In genomic region chr15:43940424-43940823, GRCm38 (mm10) we compare ENCODE assay signal across 15 mouse cellular contexts.
DNase-seq lines count a peak whose midpoint lies in the region; ATAC-seq and TF ChIP-seq lines count a peak whose summit lies in the region.
"Had no signal": no experiment of that assay in that cellular context is flagged by ENCODE, and none has a peak within 500 bp of the region (broad histone marks: within the 10 kb centered on the region; RNA-seq: fewer than 3 reads in every experiment).

No protein-coding gene starts in this region.

- 52% methylated on average over 2 of the region's 2 CpGs for WGBS in hindbrain, embryonic 12.5 days
- 68% methylated on average over 2 of the region's 2 CpGs for WGBS in hindbrain, embryonic 11.5 days
- 35% methylated on average over 2 of the region's 2 CpGs for WGBS in hindbrain, embryonic 14.5 days
- 22% methylated on average over 2 of the region's 2 CpGs for WGBS in olfactory bulb, adult 2 months

- no peak for DNase-seq in hindbrain, embryonic 11.5 days (ENCODE audit: low spot score)
- DNase-seq in right cerebral cortex, postnatal 10 days (ENCODE audit: low spot score in 2 of 2): peak; percentile 31 to 38
- no peak for DNase-seq in right cerebral cortex, postnatal 14 days
- no peak for DNase-seq in hindbrain, embryonic 14.5 days (ENCODE audit: low spot score)
- no peak for DNase-seq in natural killer cell, adult 2 months (ENCODE audit: low spot score in 2 of 2)
- DNase-seq in adrenal gland, postnatal 36 days: no peak
- DNase-seq: embryo, embryonic 11 days; gastrocnemius, postnatal 25 days; right cerebral cortex, adult 18-20 months; thymus, adult 18-20 months had no signal

- TF ChIP-seq CTCF in olfactory bulb, adult 2 months (IDR thresholded peaks at IDR 0.05; ENCODE audit: insufficient read depth, low read depth, low read length): no peak

- H3K9ac ChIP-seq in hindbrain, embryonic 12.5 days: no peak overlapping the region
- H3K9ac ChIP-seq in hindbrain, embryonic 11.5 days (ENCODE audit: low read depth, low read length): no peak overlapping the region
- no peak overlapping the region for H3K9ac ChIP-seq in hindbrain, embryonic 14.5 days
- H3K9ac ChIP-seq: heart, embryonic 15.5 days; intestine, embryonic 15.5 days had no signal

- H3K4me2 ChIP-seq in hindbrain, embryonic 12.5 days (replicated peaks): no peak overlapping the region
- no peak overlapping the region for H3K4me2 ChIP-seq in hindbrain, embryonic 11.5 days (replicated peaks; ENCODE audit: low read depth, low read length)
- H3K4me2 ChIP-seq in hindbrain, embryonic 14.5 days (replicated peaks): no peak overlapping the region
- H3K4me2 ChIP-seq: heart, embryonic 15.5 days; intestine, embryonic 15.5 days had no signal

- no peak overlapping the region for H3K4me3 ChIP-seq in hindbrain, embryonic 12.5 days
- H3K4me3 ChIP-seq in hindbrain, embryonic 11.5 days (ENCODE audit: low read depth, low read length): no peak overlapping the region
- H3K4me3 ChIP-seq in hindbrain, embryonic 14.5 days (replicated peaks; ENCODE audit: low read length): no peak overlapping the region
- H3K4me3 ChIP-seq in olfactory bulb, adult 2 months (ENCODE audit: insufficient read depth, low read depth, low read length): no peak overlapping the region
- H3K4me3 ChIP-seq: heart, embryonic 15.5 days; intestine, embryonic 15.5 days had no signal

- 0 out of 2 replicates have a peak, but pooled peaks have one; percentile 17 for ATAC-seq in hindbrain, embryonic 12.5 days (ENCODE audit: low FRiP score)
- ATAC-seq in hindbrain, embryonic 11.5 days (ENCODE audit: low FRiP score): no peak
- peak; percentile 29; the same call in 1 of the 2 replicates for ATAC-seq in hindbrain, embryonic 14.5 days (ENCODE audit: low FRiP score)
- ATAC-seq: intestine, embryonic 15.5 days had no signal

- H3K36me3 ChIP-seq in hindbrain, embryonic 12.5 days: no peaks in the 10 kb centered on the region
- H3K36me3 ChIP-seq in hindbrain, embryonic 11.5 days (ENCODE audit: control insufficient read depth, insufficient read depth, low read length): no peaks in the 10 kb centered on the region
- no peaks in the 10 kb centered on the region for H3K36me3 ChIP-seq in hindbrain, embryonic 14.5 days (replicated peaks; ENCODE audit: control insufficient read depth, insufficient read depth)
- H3K36me3 ChIP-seq: heart, embryonic 15.5 days; intestine, embryonic 15.5 days had no signal

- no peak overlapping the region for H3K27ac ChIP-seq in hindbrain, embryonic 12.5 days
- H3K27ac ChIP-seq in hindbrain, embryonic 11.5 days (ENCODE audit: low read depth, low read length): no peak overlapping the region
- peak overlapping the region; percentile 55; the same call in 1 of the 2 replicates for H3K27ac ChIP-seq in hindbrain, embryonic 14.5 days
- H3K27ac ChIP-seq in olfactory bulb, adult 2 months (ENCODE audit: insufficient read depth, low read depth, low read length): peak overlapping the region; percentile 37; the same call in 1 of the 2 replicates
- H3K27ac ChIP-seq: heart, embryonic 15.5 days; intestine, embryonic 15.5 days; macrophage had no signal

- H3K4me1 ChIP-seq in hindbrain, embryonic 12.5 days: no peaks in the 10 kb centered on the region
- no peaks in the 10 kb centered on the region for H3K4me1 ChIP-seq in hindbrain, embryonic 11.5 days (replicated peaks; ENCODE audit: control insufficient read depth, insufficient read depth, low read length)
- peaks cover 20% of the 10 kb centered on the region; the same call in 1 of the 2 replicates for H3K4me1 ChIP-seq in hindbrain, embryonic 14.5 days (replicated peaks; ENCODE audit: control insufficient read depth, insufficient read depth, low read length)
- H3K4me1 ChIP-seq in olfactory bulb, adult 2 months (ENCODE audit: control insufficient read depth, insufficient read depth, low read length): no peaks in the 10 kb centered on the region
- H3K4me1 ChIP-seq: heart, embryonic 15.5 days; intestine, embryonic 15.5 days had no signal

- TF ChIP-seq POLR2A in olfactory bulb, adult 2 months (IDR thresholded peaks at IDR 0.05; ENCODE audit: insufficient read depth, low read depth, low read length): no peak

- H3K9me3 ChIP-seq in hindbrain, embryonic 12.5 days (replicated peaks): no peaks in the 10 kb centered on the region
- H3K9me3 ChIP-seq in hindbrain, embryonic 11.5 days (ENCODE audit: control insufficient read depth, low read length): no peaks in the 10 kb centered on the region
- no peaks in the 10 kb centered on the region for H3K9me3 ChIP-seq in hindbrain, embryonic 14.5 days (ENCODE audit: control insufficient read depth, low read length)
- H3K9me3 ChIP-seq: heart, embryonic 15.5 days; intestine, embryonic 15.5 days had no signal

- no peaks in the 10 kb centered on the region for H3K27me3 ChIP-seq in hindbrain, embryonic 12.5 days
- no peaks in the 10 kb centered on the region for H3K27me3 ChIP-seq in hindbrain, embryonic 11.5 days (ENCODE audit: control insufficient read depth, insufficient read depth, low read length)
- H3K27me3 ChIP-seq in hindbrain, embryonic 14.5 days (ENCODE audit: control insufficient read depth, insufficient read depth, low read length): no peaks in the 10 kb centered on the region
- H3K27me3 ChIP-seq: heart, embryonic 15.5 days; intestine, embryonic 15.5 days had no signal

Comparison
In these comparisons a context has a peak if more than half of its experiments do, and no peak if none do; other contexts are left out.
1. H3K27ac ChIP-seq: peak in hindbrain, embryonic 14.5 days (single experiment) and olfactory bulb, adult 2 months (single experiment); none in hindbrain, embryonic 12.5 days (single experiment) and hindbrain, embryonic 11.5 days (single experiment).
2. DNase-seq: peak in right cerebral cortex, postnatal 10 days (2 of 2); none in hindbrain, embryonic 11.5 days (single experiment), right cerebral cortex, postnatal 14 days (single experiment), hindbrain, embryonic 14.5 days (single experiment), natural killer cell, adult 2 months (0 of 2) and adrenal gland, postnatal 36 days (0 of 2).